Mouse (Mus musculus): ENCODE measurements around the gene Nfat5.

Nfat5 gene

DNA sequence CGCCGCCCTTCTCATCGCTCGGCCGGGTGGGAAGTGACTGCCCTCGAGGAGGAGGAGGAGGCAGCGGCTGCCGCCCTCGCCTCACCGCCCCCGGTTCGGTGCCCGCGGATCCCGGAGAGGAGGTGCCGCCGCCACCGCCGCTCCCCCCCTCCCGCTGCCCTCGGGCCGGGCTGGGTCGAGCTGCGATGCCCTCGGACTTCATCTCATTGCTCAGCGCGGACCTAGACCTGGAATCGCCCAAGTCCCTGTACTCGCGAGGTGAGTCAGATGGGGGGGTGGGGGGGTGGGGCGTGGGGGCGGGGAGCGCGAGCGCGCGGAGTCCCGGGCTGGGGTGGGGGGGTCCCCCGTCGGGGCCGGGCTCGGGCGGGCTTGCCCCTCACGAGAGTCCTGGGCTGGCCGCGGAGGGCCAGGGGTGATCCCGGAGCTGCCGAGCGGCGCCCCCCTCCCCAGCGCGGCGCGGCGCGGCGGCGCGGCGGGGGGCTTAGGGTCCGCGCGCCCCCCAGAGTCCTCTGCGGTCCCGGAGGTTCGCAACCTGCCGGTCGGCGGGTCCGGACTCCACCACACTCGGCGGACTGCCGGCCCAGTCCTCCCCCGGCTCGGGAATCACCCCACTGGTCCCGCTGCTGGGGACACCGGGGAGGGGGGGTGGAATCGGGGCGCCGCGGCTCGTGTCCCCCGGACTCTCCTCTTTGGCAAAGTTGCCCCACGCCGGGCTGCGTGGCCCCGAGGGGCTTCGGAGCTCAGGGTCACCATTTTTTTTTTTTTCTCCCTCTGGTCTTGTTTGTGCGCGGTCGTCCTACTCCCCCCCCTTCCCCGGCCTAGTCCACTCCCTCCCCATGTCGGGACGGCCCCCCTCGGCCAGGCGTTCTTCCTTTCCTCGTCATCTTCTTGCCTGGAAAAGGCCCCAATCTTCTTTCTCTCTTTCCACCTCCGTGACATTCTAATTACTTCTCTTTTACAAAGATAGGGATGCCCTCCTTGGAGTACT lies 665 bp downstream of the Nfat5 start:
- peak; percentile 71 for DNase-seq

DNA sequence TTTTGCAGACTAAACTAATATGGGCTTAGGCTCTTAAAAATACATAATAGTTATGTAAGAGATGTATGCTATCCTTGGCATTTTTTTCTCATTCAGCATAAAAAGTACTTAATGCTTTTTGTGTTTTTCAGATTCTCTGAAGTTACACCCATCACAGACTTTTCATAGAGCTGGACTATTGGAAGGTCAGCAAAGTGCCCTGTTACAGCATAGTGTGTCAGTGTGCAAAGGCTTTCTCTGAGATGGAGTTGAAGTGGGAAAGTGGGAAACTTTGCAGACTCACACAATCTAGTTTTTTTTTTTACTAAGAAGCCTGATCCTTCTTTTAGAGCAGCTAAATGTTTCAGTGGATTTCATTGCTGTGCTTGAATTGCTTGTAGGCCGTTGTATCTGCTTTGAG lies 2.2 kb downstream of the Nfat5 start:
- no peak for DNase-seq

DNA sequence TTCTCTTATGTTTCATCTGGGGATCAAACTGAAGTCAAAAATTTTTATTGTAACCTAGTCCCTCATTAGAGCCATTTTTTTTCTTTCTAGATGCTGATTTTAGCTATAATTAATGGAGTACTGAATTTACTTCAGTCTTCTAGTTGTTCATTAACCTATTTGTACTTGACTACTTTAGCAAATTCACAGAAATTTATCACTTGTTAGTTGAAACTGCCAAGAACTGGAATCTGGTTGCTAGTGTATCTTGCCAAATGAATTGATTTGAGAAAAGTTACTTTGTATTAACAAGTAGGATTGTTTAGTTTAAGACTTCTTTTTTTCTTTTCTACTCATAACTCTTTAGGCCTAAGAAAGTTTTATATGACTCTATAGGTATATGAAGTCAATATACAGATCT lies 18.6 kb downstream of the Nfat5 start:
- no peak for DNase-seq

DNA sequence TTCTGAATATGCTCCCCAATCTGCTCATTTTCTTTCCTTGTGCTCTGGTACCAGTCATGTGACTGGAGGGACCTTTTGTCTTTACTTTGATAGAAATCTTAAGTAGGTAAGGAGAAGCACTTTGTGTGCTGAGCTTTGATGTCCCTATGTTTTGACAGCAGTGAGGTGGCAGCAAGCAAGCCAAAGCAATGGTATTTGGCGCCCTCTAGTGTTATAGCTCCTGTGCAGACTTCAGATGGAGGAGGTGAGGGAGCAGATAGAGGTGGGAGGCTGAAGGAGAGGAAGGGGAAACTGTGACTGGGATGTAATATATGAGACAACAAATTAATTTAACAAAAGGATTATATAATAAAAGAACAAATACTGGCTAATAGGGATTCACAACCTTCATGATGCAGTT lies 30.9 kb downstream of the Nfat5 start:
- peak; percentile 68 for DNase-seq

DNA sequence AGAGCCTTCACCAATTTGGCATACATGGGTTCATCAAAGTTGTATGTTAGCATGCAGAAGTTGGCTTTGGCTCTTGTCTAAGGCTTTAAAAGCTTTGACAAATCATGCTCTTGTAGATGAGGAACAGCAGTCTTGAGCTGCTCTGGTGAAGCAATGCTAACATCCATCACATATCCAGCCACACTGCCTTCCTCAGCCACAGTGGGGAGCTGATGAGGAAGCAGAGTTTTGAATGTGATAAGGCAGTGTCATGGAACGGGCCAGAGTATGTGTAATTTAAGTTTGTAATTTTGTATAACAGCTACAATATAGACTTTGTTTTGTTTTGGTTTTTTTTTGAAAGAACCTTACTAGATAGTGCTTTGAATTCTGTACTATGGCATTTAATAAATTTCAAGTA lies 36.3 kb downstream of the Nfat5 start:
- no peak for DNase-seq

DNA sequence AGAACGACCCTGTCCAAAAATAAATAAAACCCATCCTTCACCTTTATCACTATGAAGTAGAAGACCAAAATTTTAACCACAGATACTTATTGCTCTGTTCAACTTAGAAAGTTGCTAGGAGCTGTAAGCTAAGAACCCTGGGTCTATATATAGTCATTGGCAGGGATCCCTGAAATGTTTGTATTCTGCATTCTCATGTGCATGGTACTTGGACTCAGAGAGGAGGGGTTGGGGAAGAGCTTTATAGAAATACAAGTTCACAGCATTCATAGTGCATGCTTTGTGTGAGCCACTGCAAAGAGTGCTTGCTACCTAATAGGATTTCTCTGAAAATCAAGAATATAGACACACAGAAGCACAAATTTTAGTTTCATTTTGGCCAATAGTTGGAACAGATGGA lies 43.2 kb downstream of the Nfat5 start:
- DNase-seq, result no peak

DNA sequence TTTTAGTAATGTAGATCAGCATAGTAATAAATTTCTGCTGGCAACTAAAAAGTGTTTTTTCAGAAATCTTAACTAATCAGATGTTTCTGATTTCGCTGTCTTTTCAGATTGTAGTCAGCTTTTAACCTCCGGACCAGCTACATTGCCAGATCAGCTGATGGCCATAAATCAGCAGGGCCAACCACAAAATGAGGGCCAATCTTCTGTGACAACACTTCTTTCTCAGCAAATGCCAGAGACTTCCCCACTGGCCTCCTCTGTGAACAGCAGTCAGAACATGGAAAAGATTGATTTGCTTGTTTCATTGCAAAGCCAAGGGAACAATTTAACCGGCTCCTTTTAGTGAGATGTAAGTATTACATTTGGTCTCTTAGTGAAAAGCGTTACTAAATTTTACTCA lies 77.0 kb downstream of the Nfat5 start:
- no peak for DNase-seq

DNA sequence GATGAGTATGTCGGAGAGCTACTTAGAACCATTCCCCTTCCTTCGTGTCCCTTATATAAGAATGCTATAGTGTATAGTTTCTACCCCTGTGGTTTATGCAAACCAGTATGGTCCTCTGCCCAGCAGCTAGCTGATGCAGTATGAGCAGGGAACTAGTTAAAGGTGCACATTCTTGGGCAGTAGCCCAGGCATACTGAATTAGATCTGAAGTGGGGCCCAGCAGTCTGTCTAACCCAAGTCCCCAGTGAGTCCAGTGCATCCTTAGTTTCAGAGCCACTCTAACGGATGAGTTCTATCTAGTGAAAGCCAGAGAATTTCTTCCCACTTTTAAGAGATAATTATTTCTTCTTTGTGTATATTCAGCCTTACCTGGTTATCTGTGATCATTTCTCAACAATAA lies 84.1 kb downstream of the Nfat5 start:
- no peak for DNase-seq

DNA sequence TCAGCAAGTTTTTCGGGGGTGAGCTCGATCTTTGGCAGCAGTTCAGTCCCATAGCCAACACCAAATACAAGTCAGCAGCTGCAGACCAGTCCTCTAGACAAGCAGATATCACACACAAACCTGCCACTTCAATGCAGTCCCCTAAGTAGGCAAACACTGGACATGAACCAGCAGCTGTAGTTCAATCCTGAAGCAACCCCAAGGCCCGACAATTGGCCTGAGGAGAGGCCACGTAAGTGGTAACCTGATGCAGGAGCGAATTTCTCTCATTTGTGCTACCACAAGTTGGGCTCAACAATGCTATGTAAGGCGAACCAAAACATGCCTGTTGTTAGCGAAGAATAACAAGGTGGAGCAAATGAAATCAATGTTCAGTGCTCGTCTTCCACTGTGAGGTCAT lies 87.5 kb downstream of the Nfat5 start:
- DNase-seq, result no peak

DNA sequence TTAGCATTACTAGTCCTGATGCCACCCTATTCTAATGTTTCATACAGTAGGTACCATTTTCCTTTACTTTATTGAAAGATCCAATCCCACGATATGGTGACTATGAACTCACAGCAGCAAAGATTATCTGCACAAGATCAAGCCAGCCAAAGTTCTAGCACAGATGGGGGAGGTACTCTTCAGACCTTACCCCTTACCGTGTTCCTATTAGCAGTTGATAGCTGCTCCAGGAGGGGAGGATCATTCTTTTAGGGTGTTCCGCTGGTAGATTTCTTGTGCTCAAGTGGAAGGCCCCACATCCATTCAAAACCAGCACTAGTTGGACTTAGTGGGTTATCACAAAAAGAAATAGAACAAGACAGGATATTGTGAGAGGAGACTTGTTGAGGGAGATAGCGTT lies 88.4 kb downstream of the Nfat5 start:
- no peak for DNase-seq

DNA sequence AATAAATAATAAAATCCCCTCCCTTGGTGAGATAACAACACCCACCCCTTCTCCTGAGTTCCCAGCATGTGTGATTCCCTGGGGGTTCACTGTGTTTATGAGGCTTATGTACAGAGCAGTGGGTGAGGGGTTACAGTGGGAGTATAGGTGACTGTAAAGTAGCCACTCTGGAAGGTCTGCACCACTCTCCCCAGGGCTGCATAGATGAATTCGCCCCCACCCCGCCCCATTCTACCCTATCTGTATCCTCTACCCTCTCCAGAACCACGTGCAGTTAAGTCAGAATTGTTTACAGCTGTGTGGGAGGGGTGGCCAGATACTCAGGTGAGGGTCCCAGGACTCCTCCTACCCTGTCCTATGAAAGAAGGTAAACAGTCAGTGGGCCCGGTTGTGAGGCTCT lies 89.6 kb downstream of the Nfat5 start:
- no peak for DNase-seq

DNA sequence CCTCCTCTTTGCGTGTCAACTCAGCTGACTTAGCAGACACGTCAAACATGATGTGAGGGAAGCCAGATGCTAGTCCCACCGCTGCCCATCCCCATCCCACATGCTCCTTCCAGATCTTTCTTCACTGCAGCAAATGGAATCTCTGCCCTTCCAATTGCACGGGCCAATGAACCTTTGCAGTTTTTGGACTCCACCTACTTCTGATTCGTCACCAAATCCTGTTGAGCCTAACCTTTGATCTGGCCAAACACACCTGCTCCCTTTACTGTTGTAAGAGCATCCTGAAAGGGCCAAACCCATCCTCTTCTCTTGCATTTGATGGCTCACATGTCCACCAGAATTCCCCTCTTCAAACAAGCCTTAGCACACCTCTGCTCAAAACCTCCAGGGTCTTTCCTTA lies 91.4 kb downstream of the Nfat5 start:
- DNase-seq, result no peak

DNA sequence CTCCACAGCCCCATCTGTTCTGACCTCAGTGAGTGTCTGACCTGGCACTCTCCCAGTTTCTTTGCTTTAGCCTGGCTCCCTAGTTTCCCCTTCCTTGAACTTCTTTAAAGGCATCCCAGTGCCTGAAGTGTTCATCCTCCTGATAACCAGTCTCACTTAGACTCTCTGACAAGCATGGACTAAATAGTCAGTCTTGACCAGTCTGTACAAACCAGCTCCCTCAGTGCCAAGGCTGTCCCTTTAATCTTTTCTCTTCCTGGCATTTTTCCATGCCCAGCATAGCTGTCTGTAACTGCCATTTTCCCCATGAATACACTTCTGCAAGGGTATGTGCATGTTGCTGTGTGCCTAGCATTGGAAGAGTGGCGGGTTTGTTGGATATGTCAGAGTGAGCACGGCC lies 91.8 kb downstream of the Nfat5 start:
- DNase-seq, result no peak

DNA sequence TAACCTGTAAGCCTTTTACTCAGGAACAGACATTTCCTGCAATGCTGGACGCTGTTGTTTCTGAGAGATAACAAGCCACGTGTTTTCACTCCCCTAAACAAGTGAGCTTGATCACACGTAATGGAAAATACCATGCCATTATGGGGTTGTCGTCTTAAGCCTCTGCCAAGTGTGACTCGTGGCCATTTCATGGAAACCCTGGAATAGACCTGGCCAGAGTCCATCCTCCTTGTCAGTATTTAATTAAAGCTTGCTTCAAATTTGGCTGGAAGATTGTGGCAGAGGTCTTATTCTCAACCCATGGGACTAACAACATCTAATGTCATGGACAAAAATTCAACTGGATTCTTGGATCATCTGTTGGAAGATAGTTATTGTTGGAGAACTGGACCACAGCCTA lies 92.9 kb downstream of the Nfat5 start:
- no peak for DNase-seq

DNA sequence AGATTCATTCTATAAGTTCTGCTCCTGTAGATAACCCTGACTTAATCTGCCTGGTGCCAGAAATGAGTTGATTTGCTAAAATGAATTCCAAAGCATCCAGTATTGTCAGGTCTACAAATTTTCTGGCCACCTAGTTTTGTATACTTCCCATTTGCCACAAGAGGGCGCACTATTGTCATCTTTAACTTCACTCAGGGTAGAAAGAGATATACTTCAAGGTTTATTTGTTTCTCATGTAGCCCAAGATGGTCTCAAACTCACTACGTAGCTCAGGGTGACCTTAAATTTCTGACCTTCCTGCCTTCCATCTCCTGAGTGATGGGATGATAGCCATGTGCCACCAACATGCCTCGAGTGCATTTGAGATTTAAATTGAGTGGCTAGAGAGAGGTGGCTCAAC lies 93.4 kb downstream of the Nfat5 start:
- no peak for DNase-seq

DNA sequence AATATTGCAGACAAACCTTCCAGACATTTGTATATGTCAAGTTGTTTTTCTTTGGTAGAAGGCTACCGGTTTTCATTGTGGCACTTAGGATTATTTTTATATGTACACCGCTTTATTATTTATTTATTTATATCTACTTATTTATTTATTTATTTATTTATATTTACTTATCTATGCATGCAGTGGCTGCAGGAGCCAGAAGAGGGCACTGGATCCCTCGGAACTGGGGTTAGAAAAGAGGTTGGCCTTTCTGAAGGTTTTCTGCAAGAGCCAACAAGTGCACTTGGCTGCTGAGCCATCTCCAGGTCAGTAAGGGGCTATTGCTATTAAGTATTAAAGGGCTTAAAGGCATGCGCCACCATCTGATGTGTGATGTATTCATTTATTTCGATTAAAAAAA lies 94.6 kb downstream of the Nfat5 start:
- no peak for DNase-seq

DNA sequence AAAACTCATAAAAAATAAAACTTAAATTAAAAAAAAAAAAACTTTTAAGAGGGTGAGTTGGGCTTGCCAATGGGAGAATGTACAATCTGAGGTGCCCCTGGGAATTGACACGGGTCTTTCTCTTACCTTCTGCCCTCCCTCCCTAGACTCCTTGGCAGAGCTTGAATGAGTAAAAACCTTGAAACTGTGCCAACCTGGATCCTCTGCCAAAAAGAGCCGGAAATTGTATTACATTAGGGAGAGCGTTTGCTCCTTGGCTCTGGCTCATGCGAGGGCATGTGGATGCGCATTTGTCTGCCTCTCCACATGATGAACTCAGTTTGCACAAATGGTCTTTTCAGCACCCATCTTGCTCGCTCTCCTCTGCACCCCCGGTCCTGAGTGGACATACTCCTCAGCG lies 96.3 kb downstream of the Nfat5 start:
- DNase-seq, result peak; percentile 50

DNA sequence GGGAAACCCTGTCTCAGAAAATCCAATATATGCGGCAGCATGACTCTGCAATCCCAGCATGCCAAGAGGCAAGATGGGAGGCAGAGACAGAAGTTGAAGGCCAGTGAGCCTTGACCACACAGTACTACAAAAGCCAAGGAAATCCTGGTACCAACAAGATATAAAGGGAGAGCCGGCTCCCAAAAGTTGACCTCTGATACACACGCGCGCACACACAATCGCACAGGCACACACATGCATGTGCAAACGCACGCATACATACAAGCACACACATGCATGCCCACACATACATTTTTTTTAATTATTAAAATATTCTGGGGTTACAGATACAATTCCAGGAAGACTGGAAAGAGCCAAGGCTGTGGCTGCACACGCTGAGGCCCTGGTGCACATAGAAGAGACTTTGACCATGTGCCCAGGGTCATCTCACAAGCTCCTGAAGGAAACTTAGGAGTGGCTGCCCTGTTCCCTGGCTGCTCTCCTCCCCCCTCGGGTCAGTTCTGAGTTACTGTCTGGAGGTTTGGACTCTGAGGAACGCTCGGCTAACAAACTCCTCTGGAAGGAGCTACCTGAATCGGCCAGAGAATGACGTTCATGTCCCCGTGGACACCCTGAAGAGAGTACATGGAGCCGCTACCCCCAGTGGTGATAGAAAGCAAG lies 97.3 kb downstream of the Nfat5 start:
- no peak for DNase-seq

DNA sequence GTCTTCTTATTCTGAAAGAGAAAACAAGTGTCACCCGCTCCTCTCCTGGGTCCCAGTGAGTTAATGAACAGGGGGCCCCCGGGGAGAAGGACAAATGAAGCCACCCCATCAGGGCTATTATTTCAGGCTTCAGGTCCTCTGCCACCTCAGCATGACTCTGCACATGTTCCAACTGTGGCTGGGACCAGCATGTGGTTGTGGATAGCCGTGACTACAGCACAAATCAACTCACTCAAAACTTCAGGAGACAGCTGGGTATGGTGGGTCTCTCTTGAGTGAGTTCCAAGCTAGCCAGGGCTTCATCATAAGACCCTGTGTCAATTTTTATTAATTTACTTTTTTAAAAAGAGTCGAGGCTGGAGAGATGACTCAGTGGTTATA lies 97.9 kb downstream of the Nfat5 start:
- no peak for DNase-seq

DNA sequence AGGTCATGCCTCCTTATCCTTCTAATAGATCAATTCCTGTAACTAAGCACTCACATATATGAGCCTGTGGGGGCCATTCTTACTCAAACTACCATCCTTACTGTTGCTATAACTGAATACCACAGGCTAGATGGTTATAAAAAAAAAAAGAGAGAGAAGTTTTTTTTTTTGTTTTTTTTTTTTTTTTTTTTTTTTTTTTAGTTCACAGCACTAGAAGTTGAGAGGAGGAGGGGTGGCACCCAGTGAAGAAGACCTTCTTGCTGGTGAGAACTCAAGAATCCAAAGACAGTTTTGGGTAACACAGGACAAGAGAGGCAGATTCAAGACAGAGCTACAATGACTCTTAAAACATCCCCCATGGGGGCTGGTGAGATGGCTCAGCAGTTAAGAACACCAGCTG lies 102.1 kb downstream of the Nfat5 start:
- no peak for DNase-seq

DNA sequence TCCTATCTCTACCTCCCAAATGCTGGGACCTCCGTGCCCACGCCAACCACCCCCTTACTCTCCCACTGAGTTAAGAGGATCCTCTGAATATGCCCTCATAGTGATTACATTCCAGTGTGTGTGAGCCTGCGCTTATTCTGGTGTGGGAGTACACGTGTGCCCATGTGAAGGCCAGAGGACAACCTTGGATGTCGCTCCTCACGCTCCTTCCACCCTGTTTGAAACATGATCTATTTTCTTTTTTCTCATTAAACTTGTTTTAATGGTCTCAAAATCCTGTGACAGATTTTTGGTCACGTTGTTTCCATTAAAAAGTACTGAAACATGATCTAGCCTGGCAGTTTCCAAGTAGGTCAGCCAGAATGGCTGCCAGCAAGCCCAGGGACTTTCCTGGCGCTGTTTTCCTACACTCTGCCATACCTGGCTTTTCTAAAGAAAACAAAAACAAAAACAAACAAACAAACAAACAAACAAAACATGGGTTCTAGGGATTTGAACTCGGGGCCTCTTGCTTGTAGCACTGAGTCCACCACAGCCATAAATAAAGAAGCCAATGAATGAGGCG lies 102.9 kb downstream of the Nfat5 start:
- no peak for DNase-seq

DNA sequence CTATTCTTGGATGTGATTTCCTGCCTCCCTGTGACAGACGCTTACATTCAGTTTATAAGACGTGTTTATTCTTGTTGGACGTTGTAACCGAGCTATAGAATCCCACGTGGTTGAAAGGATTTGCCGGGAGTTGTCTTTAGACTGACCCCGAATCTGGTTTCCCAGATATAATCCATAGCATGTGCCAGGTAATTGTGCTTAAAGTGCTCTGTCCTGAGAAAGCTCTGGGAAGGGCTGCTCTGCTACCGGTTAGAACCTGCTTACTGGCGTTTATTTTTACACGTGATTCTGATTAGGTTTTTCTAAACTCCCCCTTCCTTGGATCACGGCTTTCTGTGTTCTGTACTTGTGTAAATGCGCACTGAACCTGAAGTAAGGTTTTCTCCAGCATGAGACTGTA lies 104.4 kb downstream of the Nfat5 start:
- no peak for DNase-seq

DNA sequence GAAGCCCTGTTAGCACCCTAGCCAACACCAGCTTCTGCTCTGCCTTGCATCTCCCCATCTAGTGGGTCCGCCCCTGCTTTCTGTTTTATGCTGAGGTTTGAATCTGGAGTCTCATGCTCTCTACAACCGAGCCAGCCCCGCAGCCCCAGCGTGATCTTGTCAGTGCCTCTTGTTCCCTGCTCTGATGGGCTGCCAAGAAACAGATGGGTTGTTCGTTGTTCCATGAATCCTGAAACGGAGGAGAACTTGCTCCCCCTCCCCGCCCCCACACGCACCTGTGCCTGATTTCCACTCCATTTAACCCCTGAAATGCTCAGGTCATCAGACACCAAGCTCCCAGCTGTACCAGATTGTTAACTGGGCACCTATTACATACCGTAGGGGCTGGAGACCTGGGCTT lies 106.2 kb downstream of the Nfat5 start:
- peak; percentile 82 for DNase-seq

DNA sequence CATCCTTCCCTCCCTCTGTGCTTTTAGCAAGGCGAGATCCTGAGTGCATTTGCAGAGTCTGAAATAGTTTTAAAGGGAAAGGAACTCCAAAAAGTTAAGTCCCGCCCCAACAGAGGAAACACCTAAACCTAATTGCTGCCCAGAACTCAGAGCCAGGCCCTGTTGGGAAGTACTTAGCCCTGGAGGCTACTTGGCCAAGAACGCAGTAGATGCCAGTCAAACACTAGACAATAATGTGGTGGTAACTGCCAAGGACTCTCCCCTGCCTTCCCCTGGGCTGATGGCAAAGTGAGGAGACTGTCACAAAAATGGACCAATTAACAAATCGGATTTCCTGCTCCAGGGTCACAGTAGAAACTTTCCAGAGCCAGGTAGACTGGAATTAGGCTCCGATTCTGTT lies 108.6 kb downstream of the Nfat5 start:
- no peak for DNase-seq
